Mouse (Mus musculus) lung, postnatal 0 days (tissue): ENCODE results near the gene Itgb5.

ENCODE experiments used
- CTCF ChIP-seq: IDR thresholded peaks from 2 replicates; pipeline ENCODE4 v1.5.1; 2016; ENCODE audit warnings: antibody characterized with exemption, mild to moderate bottlenecking
- EP300 ChIP-seq: IDR thresholded peaks from 2 replicates; pipeline ENCODE4 v1.6.1; 2016; ENCODE audit warnings: antibody characterized with exemption, mild to moderate bottlenecking, control low read depth

DNA sequence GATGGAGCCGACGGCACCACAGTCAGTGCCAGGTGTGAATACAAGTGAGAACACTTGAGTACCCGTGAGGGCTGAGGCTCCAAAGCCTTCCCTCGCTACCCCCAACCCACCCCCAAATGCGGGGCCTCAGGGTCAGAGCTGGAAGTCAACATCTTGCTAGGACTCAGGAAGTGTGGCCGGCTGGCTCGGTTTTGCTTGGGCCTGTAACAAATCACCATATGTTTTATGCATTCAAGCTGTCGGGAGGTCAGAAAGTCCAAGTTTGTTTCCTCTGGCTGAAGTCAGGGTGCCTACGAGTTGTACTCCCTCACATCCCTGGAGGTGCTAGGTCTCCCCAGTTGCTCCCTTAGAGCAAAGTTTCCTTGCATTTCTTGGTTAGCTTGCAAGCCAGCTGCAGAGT lies 110.2 kb downstream of the Itgb5 start:
- TF ChIP-seq CTCF: no peak
- TF ChIP-seq EP300: no peak
